Mouse (Mus musculus) intestine, postnatal 0 days (tissue): ENCODE results near the gene Exd2. TPM values are rescaled to one million over a fixed set of nuclear protein-coding genes. Genes with fewer than 3 reads are reported as not detected.

Experiments
- ATAC-seq: fragments of 200-750 bp; cut with Nextera tagmentation; 2 replicates; pipeline ENCODE4 v1.8.0; 2017; ENCODE audit warnings: mild to moderate bottlenecking, moderate TSS enrichment, moderate library complexity
- H3K27ac ChIP-seq: fragments of 300-500 bp; sonication (generic); 2 replicates; pipeline ENCODE4 v1.5.1; 2014; ENCODE audit warnings: mild to moderate bottlenecking, low read depth, low read length, moderate library complexity
- H3K27me3 ChIP-seq: fragments of 300-500 bp; sonication (generic); replicated peaks from 2 replicates; pipeline ENCODE4 v1.6.1; 2014; ENCODE audit warnings: low read length, mixed read lengths; ENCODE audit not compliant: control insufficient read depth, insufficient read depth
- H3K36me3 ChIP-seq: fragments of 300-500 bp; sonication (generic); 2 replicates; pipeline ENCODE4 v1.6.1; 2014; ENCODE audit warnings: mild to moderate bottlenecking, moderate library complexity; ENCODE audit not compliant: control insufficient read depth, insufficient read depth
- H3K4me1 ChIP-seq: fragments of 300-500 bp; sonication (generic); replicated peaks from 2 replicates; pipeline ENCODE4 v1.6.1; 2014; ENCODE audit warnings: antibody characterized with exemption, low read length, mixed read lengths; ENCODE audit not compliant: control insufficient read depth, insufficient read depth
- H3K4me2 ChIP-seq: fragments of 300-500 bp; sonication (generic); replicated peaks from 2 replicates; pipeline ENCODE4 v1.6.1; 2014; ENCODE audit warnings: low read depth, mild to moderate bottlenecking, moderate library complexity
- H3K4me3 ChIP-seq: fragments of 300-500 bp; sonication (generic); 2 replicates; pipeline ENCODE4 v1.5.1; 2014; ENCODE audit warnings: low read depth, low read length
- H3K9ac ChIP-seq: fragments of 300-500 bp; sonication (generic); 2 replicates; pipeline ENCODE4 v1.6.1; 2014; ENCODE audit warnings: mild to moderate bottlenecking, low read depth, low read length
- H3K9me3 ChIP-seq: fragments of 300-500 bp; sonication (generic); 2 replicates; pipeline ENCODE4 v1.6.1; 2016; ENCODE audit warnings: mixed run types; ENCODE audit not compliant: control insufficient read depth
- CTCF ChIP-seq: sonication (generic); IDR thresholded peaks from 2 replicates; pipeline ENCODE4 v1.5.1; 2016; ENCODE audit warnings: low read depth, mild to moderate bottlenecking, control low read depth, antibody characterized with exemption, moderate library complexity
- WGBS: fragments of 180-500 bp; shearing (Covaris S2); extraction: QIAGEN DNeasy Blood & Tissue Kit; methylation state at CpG from one replicate; pipeline ENCODE4 v1.1.7; 2014; 5-methylcytosine and 5-hydroxymethylcytosine counted together
- polyA plus RNA-seq: library from polyadenylated mRNA; unstranded; fragments of >200 nt; fragmentation: Nextera tagmentation; extraction: Ambion mirVana; gene quantifications from 2 replicates; pipeline ENCODE4 v1.2.1, GENCODE M21; 2015

The Exd2 gene
- polyA plus RNA-seq, 1 experiment from 2014 or later: 6.8 TPM

DNA sequence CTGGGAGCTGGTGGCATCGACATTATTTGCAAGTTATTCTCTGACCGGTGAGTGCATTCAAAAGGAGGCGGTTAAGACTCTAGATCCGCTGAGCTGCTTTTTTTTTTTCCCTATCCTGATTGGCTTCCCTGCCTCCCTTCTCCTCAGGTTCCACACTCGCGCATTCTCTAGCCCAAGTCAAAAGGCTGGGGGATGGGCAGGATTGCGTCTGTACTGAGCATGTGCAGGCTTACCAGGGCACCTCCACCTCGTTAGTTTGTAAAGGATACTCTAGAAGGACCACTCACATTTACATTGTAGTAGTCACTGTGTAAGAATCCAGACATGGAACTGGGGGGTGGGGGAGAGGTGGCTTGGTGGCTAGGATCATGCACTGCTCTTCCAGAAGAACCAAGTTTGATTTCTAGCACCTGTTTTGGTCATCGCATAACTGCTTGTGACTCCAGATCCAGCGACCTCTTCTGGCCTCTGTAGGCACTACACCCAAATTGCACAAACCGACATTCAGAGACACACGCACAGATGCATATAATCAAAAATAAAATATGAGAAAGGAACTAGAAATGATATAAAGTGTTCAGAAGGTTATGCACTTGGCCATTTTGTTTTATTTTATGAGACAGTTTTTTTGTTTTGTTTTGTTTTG lies 61.5 kb downstream of the Exd2 start:
- peak; percentile 24; the same call in 1 of the 2 replicates for TF ChIP-seq CTCF
- no peaks in the 10 kb centered on the region for H3K4me1 ChIP-seq

GRCm38 (mm10) chr12:80525513-80525912 lies 62.6 kb downstream of the Exd2 start:
- Histone ChIP-seq H3K4me1 (no peaks in the 10 kb centered on the region), H3K4me2 (no peak overlapping the region), H3K27me3 (peaks cover 11% of the 10 kb centered on the region), H3K9ac (no peak overlapping the region), H3K36me3 (no peaks in the 10 kb centered on the region), H3K9me3 (no peaks in the 10 kb centered on the region), H3K4me3 (no peak overlapping the region), H3K27ac (no peak overlapping the region)
- 48% methylated on average over 7 of the region's 7 CpGs for WGBS
- ATAC-seq: no peak
- TF ChIP-seq CTCF: no peak

More for the DNA sequence above, 61.5 kb downstream of the Exd2 start:
- H3K27ac ChIP-seq: no peak overlapping the region
- WGBS: 45% methylated on average over 12 of the region's 12 CpGs
- H3K4me2 ChIP-seq: no peak overlapping the region
- no peak overlapping the region for H3K4me3 ChIP-seq
- ATAC-seq: no peak
- peaks cover 23% of the 10 kb centered on the region for H3K27me3 ChIP-seq
- no peaks in the 10 kb centered on the region for H3K36me3 ChIP-seq
- H3K9me3 ChIP-seq: no peaks in the 10 kb centered on the region
- no peak overlapping the region for H3K9ac ChIP-seq

DNA sequence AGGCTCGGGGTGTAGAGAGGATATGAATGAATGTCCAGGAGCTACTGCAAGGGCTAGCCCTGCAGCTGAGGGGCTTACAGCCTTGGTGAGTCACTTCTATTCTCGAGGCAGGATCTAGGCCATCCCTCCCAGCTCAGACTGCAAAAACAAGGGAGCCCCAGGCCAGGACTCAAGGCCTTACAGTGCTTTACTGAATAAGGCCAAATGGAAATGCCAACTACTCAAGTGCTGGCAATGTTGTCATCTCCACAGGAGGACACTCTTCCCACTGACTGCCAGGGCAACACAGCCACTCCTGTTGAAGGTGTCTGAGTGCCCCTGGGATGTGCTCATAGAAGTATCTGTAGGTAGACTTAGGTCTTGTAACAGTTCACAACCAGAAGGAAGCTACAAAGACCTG lies 63.6 kb downstream of the Exd2 start:
- no peak overlapping the region for H3K4me3 ChIP-seq
- H3K9me3 ChIP-seq: no peaks in the 10 kb centered on the region
- no peak overlapping the region for H3K4me2 ChIP-seq
- peaks cover 1% of the 10 kb centered on the region; the same call in 1 of the 2 replicates for H3K27me3 ChIP-seq
- H3K4me1 ChIP-seq: no peaks in the 10 kb centered on the region
- H3K27ac ChIP-seq: no peak overlapping the region
- no peaks in the 10 kb centered on the region for H3K36me3 ChIP-seq
- no peak for ATAC-seq
- TF ChIP-seq CTCF: no peak
- WGBS: 71% methylated on average over 2 of the region's 2 CpGs
- H3K9ac ChIP-seq: no peak overlapping the region

- 83% methylated on average over 5 of the region's 5 CpGs for WGBS
- Histone ChIP-seq H3K4me2 (no peak overlapping the region), H3K4me1 (no peaks in the 10 kb centered on the region), H3K9me3 (no peaks in the 10 kb centered on the region), H3K9ac (no peak overlapping the region), H3K27ac (no peak overlapping the region), H3K27me3 (no peaks in the 10 kb centered on the region), H3K4me3 (no peak overlapping the region), H3K36me3 (no peaks in the 10 kb centered on the region)
- TF ChIP-seq CTCF: no peak
- no peak for ATAC-seq
Measured at GRCm38 (mm10) chr12:80527727-80528389, 65.0 kb downstream of the Exd2 start.

GRCm38 (mm10) chr12:80530052-80530451 lies 67.2 kb downstream of the Exd2 start:
- no peak for TF ChIP-seq CTCF
- Histone ChIP-seq H3K36me3 (no peaks in the 10 kb centered on the region), H3K9me3 (no peaks in the 10 kb centered on the region), H3K9ac (no peak overlapping the region), H3K4me2 (no peak overlapping the region), H3K27me3 (no peaks in the 10 kb centered on the region), H3K4me1 (no peaks in the 10 kb centered on the region), H3K27ac (no peak overlapping the region), H3K4me3 (no peak overlapping the region)
- ATAC-seq: no peak
- WGBS: 77% methylated on average over 2 of the region's 2 CpGs

GRCm38 (mm10) chr12:80530630-80531029 lies 67.7 kb downstream of the Exd2 start:
- H3K4me2 ChIP-seq: no peak overlapping the region
- no peak overlapping the region for H3K9ac ChIP-seq
- no peaks in the 10 kb centered on the region for H3K4me1 ChIP-seq
- H3K4me3 ChIP-seq: no peak overlapping the region
- ATAC-seq: no peak
- no peaks in the 10 kb centered on the region for H3K9me3 ChIP-seq
- no peak for TF ChIP-seq CTCF
- no peaks in the 10 kb centered on the region for H3K36me3 ChIP-seq
- H3K27me3 ChIP-seq: no peaks in the 10 kb centered on the region
- H3K27ac ChIP-seq: no peak overlapping the region
- WGBS: 75% methylated on average over 6 of the region's 6 CpGs
